Mouse (Mus musculus) midbrain, postnatal 0 days (tissue): ENCODE results near the gene Acoxl. TPM values are rescaled to one million over a fixed set of nuclear protein-coding genes. Genes with fewer than 3 reads are reported as not detected.

ENCODE experiments used
- ATAC-seq: fragments of 200-750 bp; cut with Nextera tagmentation; 2 replicates; pipeline ENCODE4 v1.8.0; 2017; ENCODE audit warnings: moderate number of reproducible peaks, mild to moderate bottlenecking, moderate TSS enrichment, moderate library complexity; ENCODE audit not compliant: low FRiP score
- DNase-seq: peaks from one replicate; pipeline ENCODE4 v3.0.0-alpha.2; 2015; ENCODE audit warnings: low spot score
- H3K27ac ChIP-seq: fragments of 300-500 bp; sonication (generic); 2 replicates; pipeline ENCODE4 v1.5.1; 2014; ENCODE audit warnings: low read depth, mild to moderate bottlenecking, low read length, mixed read lengths
- H3K27me3 ChIP-seq: fragments of 300-500 bp; sonication (generic); 2 replicates; pipeline ENCODE4 v1.6.1; 2014; ENCODE audit warnings: low read length, control low read depth, mixed read lengths; ENCODE audit not compliant: insufficient read depth
- H3K36me3 ChIP-seq: fragments of 300-500 bp; sonication (generic); 2 replicates; pipeline ENCODE4 v1.6.1; 2014; ENCODE audit warnings: low read length, control low read depth, mixed read lengths; ENCODE audit not compliant: insufficient read depth
- H3K4me1 ChIP-seq: fragments of 300-500 bp; sonication (generic); 2 replicates; pipeline ENCODE4 v1.6.1; 2014; ENCODE audit warnings: mild to moderate bottlenecking, control low read depth, antibody characterized with exemption, low read length, mixed read lengths; ENCODE audit not compliant: insufficient read depth
- H3K4me2 ChIP-seq: fragments of 300-500 bp; sonication (generic); 2 replicates; pipeline ENCODE4 v1.6.1; 2014; ENCODE audit warnings: low read depth, mild to moderate bottlenecking, low read length, mixed read lengths; ENCODE audit not compliant: poor library complexity, severe bottlenecking
- H3K4me3 ChIP-seq: fragments of 300-500 bp; sonication (generic); 2 replicates; pipeline ENCODE4 v1.5.1; 2014; ENCODE audit warnings: low read depth, mild to moderate bottlenecking, low read length, moderate library complexity
- H3K9ac ChIP-seq: fragments of 300-500 bp; sonication (generic); replicated peaks from 2 replicates; pipeline ENCODE4 v1.6.1; 2014; ENCODE audit warnings: mild to moderate bottlenecking, low read length, moderate library complexity, mixed read lengths; ENCODE audit not compliant: poor library complexity, severe bottlenecking
- H3K9me3 ChIP-seq: fragments of 300-500 bp; sonication (generic); 2 replicates; pipeline ENCODE4 v1.6.1; 2016; ENCODE audit warnings: low read length, control low read depth
- CTCF ChIP-seq: IDR thresholded peaks from 2 replicates; pipeline ENCODE4 v1.5.1; 2016; ENCODE audit warnings: antibody characterized with exemption, mild to moderate bottlenecking
- WGBS: fragments of 180-500 bp; shearing (Covaris S2); extraction: QIAGEN DNeasy Blood & Tissue Kit; methylation state at CpG from one replicate; pipeline ENCODE4 v1.1.7; 2014; 5-methylcytosine and 5-hydroxymethylcytosine counted together
- polyA plus RNA-seq: library from polyadenylated mRNA; unstranded; fragments of >200 nt; fragmentation: Nextera tagmentation; extraction: Ambion mirVana; gene quantifications from 2 replicates; pipeline ENCODE4 v1.2.1, GENCODE M21; 2015
- total RNA-seq: library from RNA; depleted of rRNA; stranded (reverse); fragments of >200 nt; gene quantifications from 2 replicates; pipeline ENCODE4 v1.2.3, GENCODE M21; 2014

Acoxl gene
- total and polyA plus RNA-seq, 2 experiments from 2014 or later, result 0.05 to 0.12 TPM

GRCm38 (mm10) chr2:128032111-128032510 is 193.4 kb downstream of the Acoxl start:
- no peak overlapping the region for H3K9ac ChIP-seq
- no peak overlapping the region for H3K4me2 ChIP-seq
- no peak overlapping the region for H3K27ac ChIP-seq
- DNase-seq (no peak), ATAC-seq (no peak)
- no peaks in the 10 kb centered on the region for H3K36me3 ChIP-seq
- no peaks in the 10 kb centered on the region for H3K27me3 ChIP-seq
- H3K4me1 ChIP-seq, result no peaks in the 10 kb centered on the region
- no peak for TF ChIP-seq CTCF
- H3K9me3 ChIP-seq, result no peaks in the 10 kb centered on the region
- H3K4me3 ChIP-seq, result no peak overlapping the region
- WGBS, result 17% methylated on average over 4 of the region's 4 CpGs

GRCm38 (mm10) chr2:128033503-128033902 is 194.8 kb downstream of the Acoxl start:
- Histone ChIP-seq H3K9ac (no peak overlapping the region), H3K4me3 (no peak overlapping the region), H3K4me1 (no peaks in the 10 kb centered on the region), H3K36me3 (no peaks in the 10 kb centered on the region), H3K27me3 (no peaks in the 10 kb centered on the region), H3K27ac (no peak overlapping the region), H3K9me3 (no peaks in the 10 kb centered on the region), H3K4me2 (no peak overlapping the region)
- 90% methylated on average over 3 of the region's 3 CpGs for WGBS
- no peak for TF ChIP-seq CTCF
- DNase-seq (no peak), ATAC-seq (no peak)

GRCm38 (mm10) chr2:128034066-128034665 is 195.5 kb downstream of the Acoxl start:
- no peak overlapping the region for H3K27ac ChIP-seq
- H3K4me1 ChIP-seq, result no peaks in the 10 kb centered on the region
- ATAC-seq (no peak), DNase-seq (no peak)
- no peak overlapping the region for H3K9ac ChIP-seq
- no peak overlapping the region for H3K4me3 ChIP-seq
- no peak overlapping the region for H3K4me2 ChIP-seq
- no peaks in the 10 kb centered on the region for H3K27me3 ChIP-seq
- 89% methylated on average over 9 of the region's 9 CpGs for WGBS
- no peaks in the 10 kb centered on the region for H3K36me3 ChIP-seq
- TF ChIP-seq CTCF, result no peak
- no peaks in the 10 kb centered on the region for H3K9me3 ChIP-seq

GRCm38 (mm10) chr2:128038259-128038890 is 199.7 kb downstream of the Acoxl start:
- no peak for TF ChIP-seq CTCF
- no peak overlapping the region for H3K9ac ChIP-seq
- DNase-seq (no peak), ATAC-seq (no peak)
- no peaks in the 10 kb centered on the region for H3K9me3 ChIP-seq
- H3K4me3 ChIP-seq, result no peak overlapping the region
- no peaks in the 10 kb centered on the region for H3K4me1 ChIP-seq
- no peaks in the 10 kb centered on the region for H3K27me3 ChIP-seq
- H3K36me3 ChIP-seq, result no peaks in the 10 kb centered on the region
- H3K4me2 ChIP-seq, result no peak overlapping the region
- no peak overlapping the region for H3K27ac ChIP-seq
- WGBS, result 82% methylated on average over 5 of the region's 5 CpGs

GRCm38 (mm10) chr2:128041066-128041750 is 202.5 kb downstream of the Acoxl start:
- 83% methylated on average over 12 of the region's 12 CpGs for WGBS
- no peak for DNase-seq

GRCm38 (mm10) chr2:128046454-128046853 is 207.8 kb downstream of the Acoxl start:
- WGBS, result 58% methylated on average over 4 of the region's 4 CpGs
- no peaks in the 10 kb centered on the region; the same call in 1 of the 2 replicates for H3K4me1 ChIP-seq
- ATAC-seq (no peak), DNase-seq (no peak)
- H3K36me3 ChIP-seq, result no peaks in the 10 kb centered on the region
- H3K4me3 ChIP-seq, result no peak overlapping the region
- H3K27ac ChIP-seq, result no peak overlapping the region
- TF ChIP-seq CTCF, result no peak
- H3K9me3 ChIP-seq, result no peaks in the 10 kb centered on the region
- no peak overlapping the region for H3K4me2 ChIP-seq
- H3K9ac ChIP-seq, result no peak overlapping the region
- H3K27me3 ChIP-seq, result no peaks in the 10 kb centered on the region

More at GRCm38 (mm10) chr2:128041066-128041750, 202.5 kb downstream of the Acoxl start:
- no peaks in the 10 kb centered on the region for H3K36me3 ChIP-seq
- no peaks in the 10 kb centered on the region for H3K27me3 ChIP-seq
- no peak overlapping the region for H3K9ac ChIP-seq
- H3K4me1 ChIP-seq, result no peaks in the 10 kb centered on the region
- no peak overlapping the region for H3K4me2 ChIP-seq
- no peak overlapping the region for H3K4me3 ChIP-seq
- ATAC-seq, result no peak
- TF ChIP-seq CTCF, result no peak
- no peaks in the 10 kb centered on the region for H3K9me3 ChIP-seq
- H3K27ac ChIP-seq, result no peak overlapping the region
